Mouse (Mus musculus) embryonic facial prominence, embryonic 15.5 days (tissue): ENCODE results near the gene Cacna1g. TPM values are rescaled to one million over a fixed set of nuclear protein-coding genes. Genes with fewer than 3 reads are reported as not detected.

ENCODE experiments used
- ATAC-seq: fragments of 200-750 bp; cut with Nextera tagmentation; 2 replicates; pipeline ENCODE4 v1.8.0; 2017; ENCODE audit warnings: low read depth, moderate TSS enrichment; ENCODE audit not compliant: insufficient number of reproducible peaks, low FRiP score, low TSS enrichment
- H3K27ac ChIP-seq: fragments of 300-500 bp; sonication (generic); replicated peaks from 2 replicates; pipeline ENCODE4 v1.5.1; 2015; ENCODE audit warnings: mild to moderate bottlenecking, inconsistent platforms
- H3K27me3 ChIP-seq: fragments of 300-500 bp; sonication (generic); 2 replicates; pipeline ENCODE4 v1.6.1; 2015; ENCODE audit warnings: inconsistent platforms
- H3K36me3 ChIP-seq: fragments of 300-500 bp; sonication (generic); 2 replicates; pipeline ENCODE4 v1.6.1; 2015; ENCODE audit warnings: mild to moderate bottlenecking, inconsistent platforms
- H3K4me1 ChIP-seq: fragments of 300-500 bp; sonication (generic); 2 replicates; pipeline ENCODE4 v1.6.1; 2015; ENCODE audit warnings: inconsistent platforms
- H3K4me2 ChIP-seq: fragments of 300-500 bp; sonication (generic); replicated peaks from 2 replicates; pipeline ENCODE4 v1.6.1; 2015; ENCODE audit warnings: mild to moderate bottlenecking, inconsistent platforms
- H3K4me3 ChIP-seq: fragments of 300-500 bp; sonication (generic); replicated peaks from 2 replicates; pipeline ENCODE4 v1.5.1; 2015; ENCODE audit warnings: mild to moderate bottlenecking, inconsistent platforms
- H3K9ac ChIP-seq: fragments of 300-500 bp; sonication (generic); 2 replicates; pipeline ENCODE4 v1.6.1; 2015; ENCODE audit warnings: inconsistent platforms
- H3K9me3 ChIP-seq: fragments of 300-500 bp; sonication (generic); replicated peaks from 2 replicates; pipeline ENCODE4 v1.6.1; 2016; ENCODE audit warnings: inconsistent platforms
- WGBS: fragments of 180-500 bp; shearing (Covaris S2); methylation state at CpG from one replicate; pipeline ENCODE4 v1.1.7; 2015; 5-methylcytosine and 5-hydroxymethylcytosine counted together
- polyA plus RNA-seq: library from polyadenylated mRNA; unstranded; fragments of >200 nt; fragmentation: Nextera tagmentation; extraction: Ambion mirVana; gene quantifications from 2 replicates; pipeline ENCODE4 v1.2.1, GENCODE M21; 2015

Gene Cacna1g
- polyA plus RNA-seq, 1 experiment from 2014 or later = 30.3 TPM

GRCm38 (mm10) chr11:94420991-94421390 is 53.0 kb downstream of the Cacna1g start:
- H3K9ac ChIP-seq = no peak overlapping the region
- no peaks in the 10 kb centered on the region for H3K27me3 ChIP-seq
- no peak overlapping the region for H3K4me2 ChIP-seq
- H3K4me3 ChIP-seq = no peak overlapping the region
- H3K9me3 ChIP-seq = no peaks in the 10 kb centered on the region
- no peak for ATAC-seq
- peaks cover 40% of the 10 kb centered on the region for H3K36me3 ChIP-seq
- WGBS = 58% methylated on average over 6 of the region's 6 CpGs
- H3K27ac ChIP-seq = peak overlapping the region; percentile 24; the same call in 1 of the 2 replicates
- H3K4me1 ChIP-seq = peaks cover 40% of the 10 kb centered on the region

- 30% methylated on average over 7 of the region's 7 CpGs for WGBS
- no peak overlapping the region for H3K4me2 ChIP-seq
- H3K27ac ChIP-seq = no peak overlapping the region; the same call in 1 of the 2 replicates
- no peak overlapping the region for H3K9ac ChIP-seq
- H3K27me3 ChIP-seq = no peaks in the 10 kb centered on the region
- no peaks in the 10 kb centered on the region for H3K9me3 ChIP-seq
- peaks cover 40% of the 10 kb centered on the region for H3K36me3 ChIP-seq
- no peak overlapping the region for H3K4me3 ChIP-seq
- H3K4me1 ChIP-seq = peaks cover 40% of the 10 kb centered on the region
- ATAC-seq = no peak
These were observed 53.7 kb downstream of the Cacna1g start for GRCm38 (mm10) chr11:94420325-94420724.

DNA sequence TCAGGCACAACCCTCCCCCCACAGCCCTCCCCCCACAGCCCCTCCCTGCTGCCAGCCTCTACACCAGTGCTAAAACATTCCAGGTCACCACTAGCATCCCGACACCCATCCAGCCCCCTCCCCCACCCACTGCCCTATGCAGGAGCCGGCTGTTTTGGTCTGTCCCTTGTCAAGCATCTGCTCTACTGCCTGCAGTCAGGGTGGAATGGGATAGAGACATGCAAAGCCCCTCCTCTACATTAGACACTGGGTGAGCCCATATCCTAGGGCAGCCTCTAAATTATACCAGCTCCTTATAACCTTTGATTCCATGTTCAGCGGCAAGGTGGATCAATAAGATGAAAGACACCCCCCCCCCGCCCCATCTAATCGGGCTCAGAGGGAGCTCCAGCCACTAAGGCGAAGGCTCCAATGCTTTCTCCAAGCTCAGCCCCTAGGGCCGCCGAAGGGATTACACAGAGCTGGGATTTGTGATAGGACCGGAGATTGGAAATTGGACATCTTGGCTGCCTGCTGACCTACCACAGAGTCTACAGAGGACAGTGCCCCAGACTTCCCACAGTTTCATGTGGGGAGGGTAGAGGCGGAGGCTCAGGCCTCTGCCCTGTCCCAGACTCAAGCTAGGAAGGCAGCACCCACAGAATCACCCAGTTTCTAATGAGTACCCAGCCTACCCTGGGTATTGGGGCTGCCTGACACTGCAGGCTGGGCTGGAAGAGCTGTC is 54.8 kb downstream of the Cacna1g start:
- Histone ChIP-seq H3K9me3 (no peaks in the 10 kb centered on the region), H3K36me3 (peaks cover 34% of the 10 kb centered on the region), H3K4me2 (no peak overlapping the region), H3K4me1 (peaks cover 43% of the 10 kb centered on the region), H3K9ac (no peak overlapping the region), H3K27me3 (no peaks in the 10 kb centered on the region), H3K4me3 (no peak overlapping the region), H3K27ac (no peak overlapping the region)
- WGBS = 60% methylated on average over 10 of the region's 10 CpGs
- no peak for ATAC-seq

- no peaks in the 10 kb centered on the region for H3K27me3 ChIP-seq
- no peaks in the 10 kb centered on the region for H3K9me3 ChIP-seq
- no peak for ATAC-seq
- H3K9ac ChIP-seq = no peak overlapping the region
- WGBS = 52% methylated on average over 4 of the region's 4 CpGs
- H3K27ac ChIP-seq = peak overlapping the region; percentile 23; the same call in 1 of the 2 replicates
- H3K4me2 ChIP-seq = no peak overlapping the region
- H3K36me3 ChIP-seq = peaks cover 48% of the 10 kb centered on the region
- no peak overlapping the region for H3K4me3 ChIP-seq
- H3K4me1 ChIP-seq = peaks cover 35% of the 10 kb centered on the region
These were observed 60.0 kb downstream of the Cacna1g start for GRCm38 (mm10) chr11:94414042-94414441.

- Histone ChIP-seq H3K27ac (peak overlapping the region; percentile 44; the same call in 1 of the 2 replicates), H3K9me3 (no peaks in the 10 kb centered on the region), H3K4me3 (no peak overlapping the region), H3K4me1 (peaks cover 35% of the 10 kb centered on the region), H3K27me3 (no peaks in the 10 kb centered on the region), H3K36me3 (peaks cover 51% of the 10 kb centered on the region), H3K4me2 (no peak overlapping the region; the same call in 1 of the 2 replicates), H3K9ac (no peak overlapping the region)
- WGBS = 31% methylated on average over 8 of the region's 8 CpGs
- ATAC-seq = no peak
These were observed 60.5 kb downstream of the Cacna1g start for GRCm38 (mm10) chr11:94413516-94413915.

GRCm38 (mm10) chr11:94412998-94413469 is 61.0 kb downstream of the Cacna1g start:
- Histone ChIP-seq H3K36me3 (peaks cover 46% of the 10 kb centered on the region), H3K27ac (peak overlapping the region; percentile 44; the same call in 1 of the 2 replicates), H3K4me3 (no peak overlapping the region), H3K9ac (no peak overlapping the region), H3K27me3 (no peaks in the 10 kb centered on the region), H3K4me1 (peaks cover 36% of the 10 kb centered on the region), H3K4me2 (no peak overlapping the region), H3K9me3 (no peaks in the 10 kb centered on the region)
- WGBS = 25% methylated on average over 10 of the region's 10 CpGs
- ATAC-seq = no peak

DNA sequence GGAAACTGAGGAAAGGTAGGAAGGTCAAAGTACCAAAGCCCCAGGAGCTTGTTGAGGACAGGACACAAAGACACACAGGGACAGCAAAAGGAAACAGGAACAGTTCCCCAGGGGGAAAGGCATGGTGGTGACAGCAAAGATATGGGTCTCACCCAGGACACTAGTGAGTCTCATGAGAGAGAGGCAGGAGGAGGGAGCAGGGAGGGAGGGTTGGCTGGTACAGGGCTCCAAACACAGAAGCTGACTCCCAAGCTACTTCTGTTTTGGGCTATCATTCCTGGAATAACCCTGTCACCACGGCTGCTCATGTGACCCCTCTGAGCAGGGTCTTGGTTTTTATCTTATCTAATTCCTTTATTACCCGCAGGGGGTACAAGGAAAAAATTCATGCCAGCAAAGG is 61.4 kb downstream of the Cacna1g start:
- Histone ChIP-seq H3K27ac (no peak overlapping the region), H3K9ac (no peak overlapping the region), H3K9me3 (no peaks in the 10 kb centered on the region), H3K4me2 (no peak overlapping the region), H3K36me3 (peaks cover 44% of the 10 kb centered on the region), H3K27me3 (no peaks in the 10 kb centered on the region), H3K4me3 (no peak overlapping the region), H3K4me1 (peaks cover 41% of the 10 kb centered on the region)
- ATAC-seq = no peak
- 57% methylated on average over 2 of the region's 2 CpGs for WGBS

GRCm38 (mm10) chr11:94407803-94408321 is 66.1 kb downstream of the Cacna1g start:
- 37% methylated on average over 11 of the region's 11 CpGs for WGBS
- Histone ChIP-seq H3K4me2 (no peak overlapping the region), H3K9me3 (no peaks in the 10 kb centered on the region), H3K4me1 (peaks cover 35% of the 10 kb centered on the region), H3K27ac (no peak overlapping the region), H3K27me3 (no peaks in the 10 kb centered on the region), H3K36me3 (peaks cover 27% of the 10 kb centered on the region; the same call in 1 of the 2 replicates), H3K9ac (no peak overlapping the region), H3K4me3 (no peak overlapping the region)
- no peak for ATAC-seq

- no peaks in the 10 kb centered on the region for H3K27me3 ChIP-seq
- H3K4me2 ChIP-seq = no peak overlapping the region
- 38% methylated on average over 6 of the region's 6 CpGs for WGBS
- H3K36me3 ChIP-seq = peaks cover 14% of the 10 kb centered on the region; the same call in 1 of the 2 replicates
- no peak for ATAC-seq
- peaks cover 33% of the 10 kb centered on the region for H3K4me1 ChIP-seq
- H3K4me3 ChIP-seq = no peak overlapping the region
- no peak overlapping the region for H3K9ac ChIP-seq
- 0 out of 2 replicates have a peak overlapping the region, but pooled peaks have one; percentile 22 for H3K27ac ChIP-seq
- no peaks in the 10 kb centered on the region for H3K9me3 ChIP-seq
These were observed 68.7 kb downstream of the Cacna1g start for GRCm38 (mm10) chr11:94405348-94405747.

GRCm38 (mm10) chr11:94404641-94405260 is 69.2 kb downstream of the Cacna1g start:
- no peak overlapping the region for H3K4me3 ChIP-seq
- H3K27ac ChIP-seq = no peak overlapping the region
- H3K27me3 ChIP-seq = no peaks in the 10 kb centered on the region
- no peaks in the 10 kb centered on the region for H3K9me3 ChIP-seq
- ATAC-seq = 0 out of 2 replicates have a peak, but pooled peaks have one; percentile 31
- no peak overlapping the region for H3K4me2 ChIP-seq
- peaks cover 12% of the 10 kb centered on the region; the same call in 1 of the 2 replicates for H3K36me3 ChIP-seq
- WGBS = 25% methylated on average over 11 of the region's 11 CpGs
- no peak overlapping the region for H3K9ac ChIP-seq
- peaks cover 33% of the 10 kb centered on the region for H3K4me1 ChIP-seq

- H3K27me3 ChIP-seq = no peaks in the 10 kb centered on the region
- 22% methylated on average over 5 of the region's 5 CpGs for WGBS
- peak; percentile 22; the same call in 1 of the 2 replicates for ATAC-seq
- no peak overlapping the region for H3K27ac ChIP-seq
- H3K9me3 ChIP-seq = no peaks in the 10 kb centered on the region
- H3K9ac ChIP-seq = no peak overlapping the region
- no peak overlapping the region for H3K4me3 ChIP-seq
- peaks cover 33% of the 10 kb centered on the region for H3K4me1 ChIP-seq
- no peak overlapping the region for H3K4me2 ChIP-seq
- peaks cover 7% of the 10 kb centered on the region; the same call in 1 of the 2 replicates for H3K36me3 ChIP-seq
These were observed 69.8 kb downstream of the Cacna1g start for GRCm38 (mm10) chr11:94404178-94404577.
